Mouse (Mus musculus) A20 (cell line): Measurements from ENCODE around the gene Astl.

Experiments
- DNase-seq: peaks from one replicate; pipeline ENCODE4 v3.0.0-alpha.2; 2011; ENCODE audit warnings: low read depth, low spot score

Astl gene

DNA sequence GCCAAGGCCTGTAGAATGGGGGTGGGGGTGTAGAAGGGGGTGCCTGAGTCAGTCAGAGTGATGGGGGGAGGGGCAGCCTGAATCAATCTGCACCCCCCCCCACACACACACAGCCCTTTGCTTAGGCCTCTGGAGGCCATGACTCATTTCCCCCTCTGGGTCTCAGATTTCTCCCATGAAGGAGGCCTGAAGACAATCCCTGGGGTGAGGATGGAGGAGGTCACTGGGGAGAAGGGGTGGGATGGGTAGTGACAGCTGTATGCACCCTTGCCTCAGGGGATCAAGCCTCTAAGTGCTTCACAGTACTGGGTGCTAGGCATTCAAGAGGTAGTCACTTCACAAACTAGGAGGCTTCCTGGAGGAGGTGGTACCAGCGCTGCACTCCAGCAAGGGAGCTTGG is 14.8 kb upstream of the Astl start:
- DNase-seq = no peak

DNA sequence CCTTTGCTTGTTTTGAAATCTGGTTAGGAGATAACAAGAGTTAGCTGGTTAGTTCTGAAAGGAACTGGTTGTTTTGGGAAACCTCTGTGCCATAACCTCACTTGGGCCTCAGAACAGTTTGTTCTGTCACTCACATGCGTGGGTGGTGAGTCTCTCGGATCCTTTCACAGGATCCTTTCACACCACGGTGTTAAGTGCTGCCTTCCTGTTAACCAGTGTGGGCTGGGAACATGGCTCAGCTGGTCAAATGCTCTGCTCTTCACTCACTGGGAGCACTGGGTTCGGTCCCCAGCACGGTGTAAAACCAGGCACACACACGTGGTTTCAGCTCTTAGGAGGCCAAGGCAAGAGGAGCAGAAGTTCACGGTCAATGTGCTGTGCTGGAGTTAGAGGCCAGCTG is 14.0 kb upstream of the Astl start:
- no peak for DNase-seq

DNA sequence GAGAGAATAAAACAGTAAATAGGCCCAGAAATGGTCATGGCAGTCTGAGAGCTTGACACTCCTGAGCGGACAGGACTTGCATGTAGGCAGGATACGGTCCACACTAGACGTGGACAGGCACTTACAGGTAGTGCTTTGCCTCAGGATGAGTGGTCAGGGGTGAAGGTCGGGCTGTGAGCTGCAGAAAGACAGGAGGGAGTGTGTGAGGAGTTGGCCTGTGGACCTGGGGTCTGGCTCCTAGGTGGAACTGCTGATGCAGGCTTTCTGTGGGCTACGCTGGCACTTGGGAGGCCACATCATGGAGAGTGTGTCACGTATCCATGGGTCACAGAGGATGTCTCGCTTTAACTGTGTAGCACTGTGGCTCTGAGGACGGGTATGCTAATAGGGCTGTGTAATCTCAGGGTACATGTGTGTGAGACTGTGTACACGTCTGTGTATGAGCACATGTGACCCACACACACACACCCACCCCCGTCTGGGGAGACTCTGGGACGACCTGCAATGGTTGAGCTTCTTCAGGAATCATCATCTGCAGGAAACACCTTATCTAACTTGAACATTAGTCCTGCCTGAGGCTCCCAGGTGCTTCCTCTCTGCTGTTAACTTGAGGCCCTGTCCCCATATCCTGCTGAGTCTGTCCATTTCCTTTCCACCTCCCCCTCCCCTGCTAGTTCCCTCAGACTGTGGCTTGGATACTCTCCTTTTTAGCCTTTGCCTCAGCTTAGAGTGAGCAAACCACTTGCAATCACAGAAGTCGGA is 10.2 kb upstream of the Astl start:
- no peak for DNase-seq

DNA sequence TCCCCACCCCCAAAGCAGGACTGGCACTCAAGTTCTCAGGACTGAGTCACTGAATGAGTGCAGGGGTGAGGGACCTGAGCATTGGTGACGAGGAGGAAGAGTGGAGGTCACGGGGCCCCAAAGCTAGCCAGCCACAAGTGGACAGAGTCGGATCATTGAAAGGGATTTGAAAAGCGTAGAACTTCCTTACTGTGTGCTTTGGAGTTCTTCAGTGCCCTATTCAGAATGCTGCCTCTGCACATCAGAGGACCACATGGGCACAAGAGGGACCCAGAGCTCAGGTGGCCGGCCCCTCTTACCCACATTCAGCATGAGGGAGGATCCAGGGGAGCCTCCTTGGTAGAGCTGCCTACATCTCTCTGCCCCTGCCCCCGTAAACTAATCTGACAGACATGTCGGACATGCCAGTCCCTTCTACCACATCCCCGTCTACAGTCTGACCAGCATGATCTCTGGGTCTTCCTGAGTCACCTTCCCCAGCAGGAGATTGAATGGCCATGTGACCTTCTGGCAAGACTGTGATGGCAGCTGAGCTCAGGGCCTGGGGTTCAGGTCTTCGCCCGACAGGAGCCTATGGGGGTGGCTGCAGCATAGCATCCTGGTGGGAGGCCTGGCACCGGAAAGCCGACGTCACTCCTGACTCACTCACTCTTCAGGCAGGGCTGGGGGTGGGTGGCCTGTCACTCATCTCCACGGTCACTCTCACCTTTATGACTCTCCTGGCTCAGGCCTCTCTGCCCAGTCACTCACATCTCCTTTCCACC is 5.5 kb upstream of the Astl start:
- no peak for DNase-seq

DNA sequence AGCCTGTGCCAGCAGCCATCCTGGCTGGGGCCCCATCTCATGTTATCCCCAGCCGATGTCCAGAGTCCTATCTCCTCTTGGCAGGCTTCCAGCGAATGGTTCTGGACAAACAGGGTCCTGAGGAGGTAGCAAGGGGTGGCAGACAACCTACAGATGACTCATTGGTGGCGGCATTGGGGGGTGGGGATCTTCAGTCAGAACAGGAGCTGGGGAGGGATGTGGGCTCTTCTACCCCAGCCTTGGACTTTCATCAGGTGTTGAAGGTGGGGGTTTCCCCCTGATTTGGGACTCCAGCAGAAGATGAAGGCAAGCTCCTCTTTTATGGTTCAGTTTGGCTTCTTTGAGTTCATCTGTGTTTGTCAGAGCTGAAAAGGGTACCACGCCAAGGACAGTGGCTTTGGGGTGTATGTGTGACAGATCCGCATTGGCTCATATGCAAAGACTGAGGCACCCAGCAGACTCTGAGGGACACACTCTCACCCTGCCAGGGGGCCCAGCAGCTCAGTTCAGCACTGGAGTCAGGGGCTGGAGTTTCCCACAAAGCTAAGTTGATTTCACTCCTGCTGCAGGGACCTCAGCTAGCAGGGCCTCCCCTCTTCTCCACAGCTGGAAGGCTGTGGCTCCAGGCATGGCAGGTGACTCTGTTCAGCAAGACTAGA is 4.4 kb upstream of the Astl start:
- DNase-seq = peak; percentile 74

DNA sequence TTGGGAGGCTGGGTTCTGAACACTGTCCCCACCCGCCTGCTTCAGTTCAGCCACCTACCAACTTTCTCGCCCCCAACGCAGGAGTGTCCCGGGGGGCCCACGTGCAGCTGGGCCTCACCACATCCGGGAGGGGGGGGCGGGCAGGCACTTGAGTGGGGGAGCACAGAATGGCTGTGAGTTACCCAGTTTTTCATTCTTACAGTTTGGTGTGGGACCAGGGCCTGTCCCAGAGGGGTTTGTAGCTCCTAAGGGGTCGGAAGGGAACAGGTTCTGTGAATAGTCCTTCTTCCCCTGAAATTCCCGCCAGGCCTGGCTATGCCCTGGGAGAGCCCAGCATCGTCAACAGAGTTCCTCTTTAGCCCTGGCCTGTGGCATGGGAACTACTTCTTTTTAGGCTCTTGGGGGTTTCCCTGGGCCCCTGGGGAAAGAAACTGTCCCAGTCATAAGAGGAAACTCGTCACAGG is 3.3 kb upstream of the Astl start:
- peak; percentile 94 for DNase-seq

DNA sequence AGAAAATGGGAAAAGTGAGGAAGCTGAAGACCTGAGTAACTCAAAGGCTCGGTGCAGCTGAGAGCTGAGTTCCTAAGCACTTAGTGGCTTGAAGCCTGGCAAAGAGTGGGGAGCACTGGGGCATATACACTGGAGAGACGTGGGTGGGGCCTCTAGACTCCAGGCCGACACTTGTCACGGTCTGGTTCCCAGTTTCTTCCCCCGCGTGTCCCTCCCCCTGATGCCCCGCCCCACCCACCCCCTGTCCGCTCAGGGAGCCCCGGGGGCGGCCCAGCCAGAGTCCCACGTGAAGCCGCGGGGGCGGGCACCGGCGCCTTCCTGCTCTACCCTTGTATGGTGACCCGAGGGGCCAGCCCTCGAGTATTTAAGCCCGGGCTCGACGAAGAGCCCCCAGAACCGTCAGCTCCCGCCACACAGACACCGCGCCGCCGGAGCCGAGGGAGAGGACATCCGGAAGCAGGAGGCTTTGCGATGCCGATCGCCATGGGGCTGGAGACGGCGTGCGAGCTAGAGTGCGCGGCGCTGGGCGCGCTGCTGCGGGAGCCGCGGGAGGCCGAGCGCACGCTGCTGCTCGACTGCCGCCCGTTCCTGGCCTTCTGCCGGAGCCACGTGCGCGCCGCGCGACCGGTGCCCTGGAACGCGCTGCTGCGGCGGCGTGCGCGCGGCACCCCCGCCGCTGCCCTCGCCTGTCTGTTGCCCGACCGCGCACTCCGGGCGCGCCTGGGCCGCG is 2.5 kb upstream of the Astl start, which contains the start of gene Dusp2:
Gene Dusp2 (plus strand): TSS at position 393 of the 730 bp plus-strand sequence.
- peak; percentile 99 for DNase-seq

DNA sequence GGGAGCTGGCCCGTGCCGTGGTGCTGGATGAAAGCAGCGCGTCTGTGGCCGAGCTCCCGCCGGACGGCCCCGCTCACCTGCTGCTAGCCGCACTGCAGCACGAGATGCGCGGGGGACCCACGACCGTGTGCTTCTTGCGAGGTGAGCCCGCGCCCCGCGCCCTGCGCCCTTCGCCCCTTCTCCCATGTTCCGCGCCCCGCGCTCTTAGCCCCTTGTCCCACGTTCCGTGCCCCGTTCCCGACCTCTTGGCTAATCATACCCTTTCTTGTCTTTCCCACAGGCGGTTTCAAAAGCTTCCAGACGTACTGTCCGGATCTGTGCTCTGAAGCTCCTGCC is 2.0 kb upstream of the Astl start:
- no peak for DNase-seq

DNA sequence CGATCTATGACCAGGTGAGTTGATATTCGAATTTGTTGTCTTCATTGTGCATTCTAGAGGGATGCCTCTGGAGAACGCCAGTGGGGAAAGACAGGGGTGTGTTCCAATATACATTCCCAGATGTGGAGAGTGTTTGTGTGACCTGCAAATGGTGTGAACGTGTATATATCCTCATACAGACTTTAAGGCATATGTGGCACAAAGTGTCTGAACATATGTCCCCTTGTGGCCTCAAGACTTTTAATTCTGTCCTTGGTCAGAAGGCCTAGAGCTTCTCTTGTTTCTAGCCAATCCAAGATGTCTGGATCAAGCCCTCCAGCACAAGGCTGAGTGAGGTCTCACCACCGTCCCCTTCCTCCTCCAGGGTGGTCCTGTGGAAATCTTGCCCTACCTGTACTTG is 1.6 kb upstream of the Astl start:
- no peak for DNase-seq

DNA sequence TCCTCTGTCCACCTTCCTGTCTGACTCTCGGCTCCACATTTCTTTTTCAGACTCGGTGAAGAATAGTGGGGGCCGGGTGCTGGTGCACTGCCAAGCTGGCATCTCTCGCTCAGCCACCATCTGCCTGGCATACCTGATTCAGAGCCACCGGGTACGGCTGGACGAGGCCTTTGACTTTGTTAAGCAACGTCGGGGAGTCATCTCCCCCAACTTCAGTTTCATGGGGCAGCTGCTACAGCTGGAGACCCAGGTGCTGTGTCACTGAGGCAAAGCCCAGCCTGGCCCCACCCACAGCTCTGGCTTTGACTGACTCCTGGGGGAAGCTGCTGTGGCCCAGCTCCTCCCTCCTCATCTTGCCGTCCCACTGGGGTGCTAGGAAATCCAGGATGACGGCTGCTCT is 908 bp upstream of the Astl start:
- peak; percentile 91 for DNase-seq

DNA sequence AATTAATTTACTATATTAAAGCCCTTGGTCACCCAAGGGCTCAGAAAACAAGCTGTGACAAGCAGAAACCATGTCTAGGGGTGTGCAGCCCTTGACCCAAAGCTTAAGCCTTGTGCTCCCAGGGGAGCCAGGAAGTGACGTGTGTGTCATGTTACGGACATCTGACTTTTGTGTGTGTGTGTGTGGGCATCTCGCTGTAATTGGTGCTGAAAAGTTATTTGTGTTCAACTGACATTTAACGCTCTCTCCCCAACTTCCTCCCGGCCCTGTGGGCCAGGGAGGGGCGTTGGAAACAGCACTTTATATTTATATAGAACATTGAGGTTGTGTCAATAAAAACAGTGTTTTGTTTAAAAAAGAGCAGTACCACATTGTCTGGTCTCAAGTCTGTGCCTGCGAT is 427 bp upstream of the Astl start:
- DNase-seq = peak; percentile 79

DNA sequence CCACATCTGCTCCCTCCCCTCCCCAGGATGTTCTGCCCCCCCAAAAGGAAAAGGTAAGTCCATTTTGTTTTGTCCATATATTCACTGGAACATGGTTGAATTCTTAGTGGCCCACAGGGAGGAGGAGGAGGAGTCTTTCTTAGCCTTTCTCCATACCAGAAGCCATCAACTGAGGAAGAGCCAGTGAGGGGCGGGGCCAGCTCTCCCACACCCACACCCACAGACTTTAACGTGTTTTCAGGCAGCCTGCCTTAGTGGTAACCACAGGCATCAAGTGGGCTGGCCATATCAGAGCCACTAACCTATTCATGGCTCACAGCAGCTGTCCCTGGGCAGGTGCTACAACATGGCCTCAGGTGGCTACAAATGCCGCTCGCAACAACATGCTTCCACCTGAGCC is 394 bp downstream of the Astl start:
- peak; percentile 41 for DNase-seq

DNA sequence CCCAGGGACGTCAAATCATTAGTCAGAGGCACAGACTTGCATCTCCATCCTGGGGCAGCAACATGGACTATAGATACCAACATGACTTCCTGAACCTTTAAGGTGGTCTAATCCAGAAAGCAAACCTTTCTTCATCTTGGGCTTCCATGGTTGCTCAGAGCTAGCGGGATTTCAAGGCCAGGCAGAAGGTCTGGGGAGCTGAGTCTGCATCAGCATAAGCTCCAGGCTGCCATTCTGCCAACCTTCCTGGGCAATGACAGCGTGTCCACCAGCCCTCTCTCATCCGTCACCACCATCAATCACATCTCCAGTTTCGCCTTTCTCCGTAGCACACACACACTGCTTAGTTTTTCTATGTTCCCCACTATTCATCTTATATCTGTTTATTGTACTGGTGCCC is 823 bp downstream of the Astl start:
- peak; percentile 19 for DNase-seq

DNA sequence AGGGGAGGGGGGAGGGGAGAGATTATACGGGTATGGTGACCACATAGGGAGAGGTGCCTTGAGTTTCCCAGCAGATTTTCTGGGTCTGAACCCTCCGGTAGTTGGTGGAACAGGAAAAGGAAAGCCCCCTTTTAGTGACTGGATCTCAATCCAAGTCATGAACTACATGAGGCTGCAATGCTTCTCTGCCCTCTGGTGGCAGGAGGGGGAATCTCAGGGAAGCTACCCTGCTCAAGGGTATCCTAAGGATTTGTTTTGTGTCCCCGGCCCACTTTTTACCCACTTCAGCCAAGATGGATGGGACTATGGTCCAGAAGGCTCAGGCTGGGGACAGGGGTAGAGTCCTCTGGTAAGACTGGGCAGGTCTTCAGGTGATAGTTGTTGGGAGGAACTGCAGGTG is 2.7 kb downstream of the Astl start:
- peak; percentile 70 for DNase-seq

DNA sequence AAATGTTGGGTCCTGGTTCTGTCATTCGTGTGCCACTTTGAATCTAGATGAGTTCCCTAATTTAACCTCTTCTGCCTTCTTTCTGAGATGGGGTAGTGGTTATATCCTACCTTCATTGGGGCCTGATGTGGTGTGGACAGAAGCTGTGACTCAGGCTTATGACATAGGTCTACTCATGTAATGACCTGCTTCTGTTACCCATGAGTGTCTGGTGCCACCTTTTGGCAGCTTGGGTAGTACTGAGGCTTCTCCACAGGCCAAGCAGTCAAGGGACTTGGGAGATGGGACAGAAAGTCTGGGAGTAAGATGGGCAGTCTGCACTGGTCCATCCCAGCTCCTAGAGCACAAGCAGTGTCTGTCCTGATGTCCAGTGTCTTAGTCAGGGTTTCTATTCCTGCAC is 7.9 kb downstream of the Astl start:
- DNase-seq = peak; percentile 50

DNA sequence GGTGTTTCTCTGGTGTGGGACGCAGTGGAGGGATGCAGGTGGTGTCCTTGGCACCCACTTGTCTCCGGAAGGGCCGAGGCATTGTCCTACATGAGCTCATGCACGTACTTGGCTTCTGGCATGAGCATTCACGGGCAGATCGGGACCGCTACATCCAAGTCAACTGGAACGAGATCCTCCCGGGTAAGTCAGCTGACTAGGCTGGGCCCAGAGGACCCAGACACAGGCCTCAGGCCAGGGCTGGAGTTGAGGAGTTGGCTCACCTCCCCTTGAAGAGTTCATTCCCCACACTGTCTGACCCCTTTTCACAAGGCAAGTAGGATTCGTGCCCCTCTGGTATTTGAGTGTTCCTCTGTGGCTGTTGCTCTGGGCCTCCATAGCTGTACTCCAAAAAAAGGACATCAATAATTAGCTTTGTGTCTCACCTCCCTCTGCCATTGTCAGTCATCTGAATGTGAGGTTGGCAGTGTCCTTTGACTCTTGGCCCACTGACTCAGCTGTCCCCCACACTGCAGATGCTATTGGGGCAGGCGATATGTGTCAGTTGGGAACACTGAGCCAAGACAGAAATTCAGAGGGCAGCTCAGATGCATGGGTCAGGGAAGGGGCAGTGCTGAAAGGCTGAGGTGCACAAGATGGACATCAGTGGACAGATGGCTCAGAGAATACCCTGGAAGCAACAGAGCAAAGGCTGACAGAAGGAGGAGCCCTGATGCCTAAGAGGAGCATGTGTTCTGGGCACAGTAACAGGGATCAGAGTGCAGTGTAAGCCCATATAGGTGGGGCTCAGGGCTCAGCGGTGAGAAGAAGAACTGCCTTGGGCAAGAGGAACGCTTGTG is 8.9 kb downstream of the Astl start:
- DNase-seq = no peak

DNA sequence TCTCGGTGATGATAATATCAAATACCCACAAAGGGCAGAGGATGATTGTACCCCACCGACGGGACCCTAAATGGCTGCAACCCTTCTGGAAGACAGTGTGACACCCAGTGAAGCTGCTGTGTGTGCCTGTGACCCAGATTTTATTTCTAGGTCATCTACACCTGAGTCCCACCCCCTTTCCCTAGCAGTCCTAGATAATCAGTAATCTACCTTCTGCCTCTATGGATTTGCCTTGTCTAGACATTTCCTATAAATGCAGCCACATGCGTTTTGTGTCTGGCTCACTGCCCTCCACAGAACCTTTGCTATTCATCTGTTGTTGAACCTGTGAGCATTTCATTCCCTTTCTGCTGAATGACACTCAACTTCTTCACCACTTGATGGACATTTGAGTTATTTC is 15.4 kb downstream of the Astl start:
- DNase-seq = no peak

DNA sequence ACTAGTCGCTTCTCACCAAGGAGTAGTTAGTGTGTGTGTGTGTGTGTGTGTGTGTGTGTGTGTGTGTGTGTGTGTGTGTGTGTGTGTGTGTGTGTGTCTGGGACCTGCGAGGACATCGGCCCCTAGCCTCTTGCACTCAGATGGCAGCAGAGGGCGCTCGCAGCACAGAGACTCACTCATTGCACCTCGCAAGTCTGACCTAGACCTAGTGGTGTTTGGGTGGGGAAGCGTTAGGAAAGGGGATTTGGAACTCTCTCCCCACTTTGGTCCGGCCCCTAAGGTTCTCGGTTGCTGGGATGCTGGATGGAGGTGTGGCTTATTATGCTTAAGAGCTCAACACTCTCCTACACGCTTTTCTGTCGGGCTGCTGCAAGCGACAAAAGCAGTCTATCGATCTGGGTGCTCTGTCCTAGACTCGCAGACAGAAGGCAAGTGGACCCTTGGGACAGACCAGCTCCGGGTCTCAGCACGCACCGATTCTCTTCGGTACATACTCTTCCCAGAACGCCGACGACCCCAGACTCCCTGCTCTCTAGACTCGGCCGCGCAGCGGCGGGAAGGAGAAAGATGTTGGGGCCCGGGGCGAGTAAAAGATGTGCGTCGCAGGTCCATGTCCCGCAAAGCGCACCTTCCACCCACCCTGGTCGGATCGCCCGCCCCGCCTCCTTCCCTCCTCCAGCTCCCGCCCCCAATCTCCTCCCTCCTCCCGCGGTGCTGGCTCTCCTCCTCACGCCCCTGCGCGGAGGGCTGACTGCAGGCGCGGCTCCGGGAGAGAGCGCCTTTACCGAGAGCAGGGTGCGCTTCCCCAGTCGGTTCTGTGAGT is 24.2 kb downstream of the Astl start, which contains the start of gene Adra2b:
Gene Adra2b (plus strand): TSS at position 750 of the 823 bp plus-strand sequence.
- peak; percentile 73 for DNase-seq

DNA sequence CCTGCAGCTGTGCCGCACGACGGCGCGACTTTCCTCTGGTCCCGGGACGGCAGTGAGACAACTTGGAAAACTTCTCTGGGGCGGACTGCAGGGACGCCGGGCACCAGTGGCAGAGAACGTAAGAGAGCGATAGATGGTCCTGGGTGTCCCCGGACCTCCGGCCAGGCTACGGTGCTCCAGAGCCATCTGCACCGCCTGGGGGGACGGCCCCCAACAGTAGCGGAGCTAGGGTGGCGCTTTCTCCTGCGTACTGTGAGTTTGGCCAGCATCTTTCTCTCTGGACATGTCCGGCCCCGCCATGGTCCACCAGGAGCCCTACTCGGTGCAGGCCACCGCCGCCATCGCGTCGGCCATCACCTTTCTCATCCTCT is 24.8 kb downstream of the Astl start:
- DNase-seq = no peak

DNA sequence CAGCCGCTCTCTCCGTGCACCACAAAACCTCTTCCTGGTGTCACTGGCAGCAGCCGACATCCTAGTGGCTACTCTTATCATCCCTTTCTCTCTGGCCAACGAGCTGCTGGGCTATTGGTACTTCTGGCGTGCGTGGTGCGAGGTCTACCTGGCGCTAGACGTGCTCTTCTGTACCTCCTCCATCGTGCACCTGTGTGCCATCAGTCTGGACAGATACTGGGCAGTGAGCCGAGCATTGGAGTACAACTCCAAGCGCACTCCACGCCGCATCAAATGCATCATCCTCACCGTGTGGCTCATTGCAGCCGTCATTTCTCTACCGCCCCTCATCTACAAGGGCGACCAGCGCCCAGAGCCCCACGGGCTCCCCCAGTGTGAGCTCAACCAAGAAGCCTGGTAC is 25.3 kb downstream of the Astl start:
- DNase-seq = no peak
